Mouse (Mus musculus): ENCODE data around the gene Ybx2.
A peak's percentile ranks its signal among the peaks of the same experiment; 100 is the strongest.
"Not testable (repeated sequence)": the region's sequence is repeated elsewhere in the genome, so short reads cannot be mapped to it uniquely, and the experiment has no call there.

Ybx2 gene

GRCm38 (mm10) chr11:69915667-69916627 lies 19.6 kb upstream of the Ybx2 start:
- DNase-seq = no peak

GRCm38 (mm10) chr11:69916652-69917378 lies 18.8 kb upstream of the Ybx2 start:
- not testable (repeated sequence) for DNase-seq

- DNase-seq = no peak
These were observed 18.1 kb upstream of the Ybx2 start for GRCm38 (mm10) chr11:69917379-69917948.

DNA sequence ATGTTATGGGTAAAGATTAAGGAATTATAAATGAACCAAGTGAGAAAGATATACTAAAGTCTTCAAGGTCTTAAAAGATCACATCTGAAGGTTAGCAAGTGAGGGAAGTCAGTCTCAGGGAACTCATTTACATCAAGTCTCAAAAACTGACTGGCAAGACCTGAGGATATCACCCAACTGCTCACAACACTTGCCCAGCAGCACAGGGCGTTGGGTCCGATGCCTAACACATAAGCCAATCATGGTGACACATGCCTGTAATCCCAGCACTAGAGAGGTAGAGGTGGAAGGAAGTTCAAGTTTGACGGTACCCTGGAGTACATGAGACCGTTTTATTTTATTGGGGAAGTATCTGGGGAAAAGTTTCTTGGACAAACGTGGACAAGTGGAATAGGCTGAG lies 17.5 kb upstream of the Ybx2 start:
- no peak for DNase-seq

- no peak for DNase-seq
These were observed 16.5 kb upstream of the Ybx2 start for GRCm38 (mm10) chr11:69919053-69919452.

DNA sequence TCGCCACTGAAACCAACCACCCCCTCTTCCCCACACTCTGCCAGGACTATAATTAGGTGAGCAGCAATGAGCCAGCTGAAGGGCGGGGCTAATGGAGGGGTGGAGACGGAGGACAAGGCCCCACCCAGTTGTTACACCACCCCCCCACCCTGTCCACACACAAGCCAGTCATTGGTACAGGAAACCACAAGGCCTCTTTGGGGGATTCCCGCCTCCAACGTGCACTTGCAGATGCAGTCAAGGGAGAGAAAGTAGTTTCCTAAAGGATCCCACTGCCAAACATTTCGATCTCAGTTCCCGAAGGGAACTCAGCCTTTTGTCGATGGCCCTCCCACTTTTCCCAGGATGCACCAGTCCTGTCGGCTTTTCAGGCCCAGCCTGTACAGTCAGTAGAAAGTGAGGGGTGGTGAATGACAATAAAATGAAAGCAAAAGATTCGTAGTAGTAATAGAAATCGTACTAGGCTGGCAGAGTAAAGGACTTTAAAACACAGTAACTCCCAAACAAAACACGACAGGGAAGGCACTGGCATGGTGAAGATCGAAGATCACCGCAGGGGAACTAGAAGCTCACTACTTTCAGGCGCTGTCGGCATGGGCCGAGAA lies 15.8 kb upstream of the Ybx2 start:
- DNase-seq = peak; percentile 84

- DNase-seq = peak; percentile 59
These were observed 15.1 kb upstream of the Ybx2 start for GRCm38 (mm10) chr11:69920266-69921031.

- peak; percentile 100 for DNase-seq
These were observed 14.2 kb upstream of the Ybx2 start, which contains the start of gene Eif5a for GRCm38 (mm10) chr11:69921114-69922011. Eif5a (minus strand) TSS chr11:69921958.

GRCm38 (mm10) chr11:69922012-69922756 lies 13.4 kb upstream of the Ybx2 start:
- no peak for DNase-seq

- DNase-seq = no peak
These were observed 12.8 kb upstream of the Ybx2 start for GRCm38 (mm10) chr11:69922796-69923195.

- no peak for DNase-seq
These were observed 8.1 kb upstream of the Ybx2 start for GRCm38 (mm10) chr11:69927501-69927900.

GRCm38 (mm10) chr11:69929712-69930111 lies 5.9 kb upstream of the Ybx2 start:
- no peak for DNase-seq

DNA sequence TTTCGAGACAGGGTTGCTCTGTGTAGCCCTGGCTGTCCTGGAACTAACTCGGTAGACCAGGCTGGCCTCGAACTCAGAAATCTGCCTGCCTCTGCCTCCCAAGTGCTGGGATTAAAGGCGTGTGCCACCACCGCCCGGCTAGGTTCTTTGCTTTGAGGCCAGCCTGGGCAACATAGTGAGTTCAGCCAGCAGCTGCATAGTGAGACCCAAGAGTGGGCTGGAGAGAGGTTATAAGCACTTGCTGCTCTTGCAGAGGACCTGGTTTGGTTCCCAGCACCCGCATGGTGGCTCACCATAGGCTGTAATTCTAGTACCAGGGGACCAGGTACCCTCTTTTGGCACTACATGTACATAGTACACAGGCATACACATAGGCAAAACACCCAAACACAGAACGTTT lies 5.4 kb upstream of the Ybx2 start:
- not testable (repeated sequence) for DNase-seq

- no peak for DNase-seq
These were observed 4.5 kb upstream of the Ybx2 start for GRCm38 (mm10) chr11:69930967-69931537.

GRCm38 (mm10) chr11:69931769-69932168 lies 3.8 kb upstream of the Ybx2 start:
- no peak for DNase-seq

DNA sequence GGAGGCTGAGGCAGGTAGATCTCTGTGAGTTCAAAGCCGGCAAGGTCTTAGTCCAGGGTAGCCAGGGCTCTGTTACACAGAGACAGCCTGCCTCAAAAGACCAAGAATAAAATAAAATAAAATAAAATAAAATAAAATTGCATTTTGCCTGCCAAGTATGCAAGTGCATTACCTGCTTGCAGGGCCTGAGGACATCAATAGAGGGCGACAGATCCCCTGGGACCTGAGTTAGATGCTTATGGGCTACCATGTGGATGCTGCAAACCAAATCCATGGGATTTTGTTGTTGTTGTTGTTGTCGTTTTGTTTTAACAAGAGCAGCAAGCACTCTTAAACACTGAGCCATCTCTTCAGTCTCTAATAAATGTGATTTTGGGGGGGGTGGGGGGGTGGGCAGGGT lies 3.3 kb upstream of the Ybx2 start:
- no peak for DNase-seq

DNA sequence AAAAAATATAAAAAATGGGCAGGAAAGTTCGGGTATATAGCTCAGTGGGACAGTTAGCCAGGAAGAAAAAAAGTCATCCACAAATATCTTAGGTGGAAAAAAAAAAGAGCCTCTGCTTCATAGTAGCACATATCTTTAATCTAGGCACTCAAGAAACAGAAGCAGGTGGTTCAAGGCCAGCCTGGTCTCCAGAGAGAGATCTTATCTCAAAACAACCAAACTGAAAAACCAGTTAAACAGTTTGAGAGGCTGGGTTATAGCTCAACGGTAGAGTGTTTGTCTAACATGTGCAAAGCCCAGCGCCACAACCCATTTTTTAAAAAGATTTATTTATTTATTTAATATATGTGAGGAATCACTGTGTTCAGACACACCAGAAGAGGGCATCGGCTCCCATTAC lies 2.5 kb upstream of the Ybx2 start:
- no peak for DNase-seq

- DNase-seq = peak; percentile 77
These were observed 1.4 kb upstream of the Ybx2 start for GRCm38 (mm10) chr11:69934169-69934568.

DNA sequence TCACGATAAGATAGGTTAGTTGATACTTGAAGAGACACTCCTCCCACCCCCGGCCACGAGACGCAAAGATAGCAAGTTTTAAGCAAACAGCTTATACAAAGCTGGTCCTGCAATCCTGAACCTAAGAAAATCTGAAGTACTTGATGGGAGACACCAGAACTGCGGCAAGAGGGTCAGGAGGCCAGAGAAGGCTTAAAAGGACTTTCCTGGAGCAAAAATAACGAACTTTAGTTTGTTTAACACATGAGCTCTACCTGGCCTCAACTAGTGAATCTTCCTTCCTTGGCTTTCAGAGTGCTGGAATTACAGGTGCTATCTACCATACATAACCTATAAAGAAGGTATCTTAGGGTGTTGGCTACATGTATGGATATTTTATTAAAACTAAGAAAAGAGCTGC lies 915 bp upstream of the Ybx2 start:
- DNase-seq = no peak

- DNase-seq = peak; percentile 68
These were observed 560 bp downstream of the Ybx2 start for GRCm38 (mm10) chr11:69936156-69936555.

All from kidney, adult 11 months (tissue).